Mouse (Mus musculus) urinary bladder, postnatal 4 days (tissue): Measurements from ENCODE around the gene Dpf3.

Source experiments
- DNase-seq, 2 experiments: peaks; one replicate each; pipeline ENCODE4 v3.0.0; 2021 to 2022; ENCODE audit warnings: low spot score in 2 of 2

Dpf3 gene

GRCm38 (mm10) chr12:83295031-83295430 lies 192.5 kb downstream of the Dpf3 start:
- DNase-seq = no peak

GRCm38 (mm10) chr12:83291915-83292314 lies 195.6 kb downstream of the Dpf3 start:
- no peak for DNase-seq

- no peak for DNase-seq
Observed at GRCm38 (mm10) chr12:83286496-83287492, 200.7 kb downstream of the Dpf3 start.

GRCm38 (mm10) chr12:83283591-83284320 lies 203.8 kb downstream of the Dpf3 start:
- no peak for DNase-seq

GRCm38 (mm10) chr12:83277537-83278441 lies 209.7 kb downstream of the Dpf3 start:
- DNase-seq = no peak

GRCm38 (mm10) chr12:83271215-83271614 lies 216.3 kb downstream of the Dpf3 start:
- no peak for DNase-seq

- peak in 1 of 2 experiments; percentile 38 for DNase-seq
Observed at GRCm38 (mm10) chr12:83268504-83268922, 219.0 kb downstream of the Dpf3 start.

- DNase-seq = no peak
Observed at GRCm38 (mm10) chr12:83260540-83260939, 227.0 kb downstream of the Dpf3 start.

GRCm38 (mm10) chr12:83254399-83254798 lies 233.1 kb downstream of the Dpf3 start:
- no peak for DNase-seq

- no peak for DNase-seq
Observed at GRCm38 (mm10) chr12:83249066-83249465, 238.4 kb downstream of the Dpf3 start.

- no peak for DNase-seq
Observed at GRCm38 (mm10) chr12:83248636-83249035, 238.9 kb downstream of the Dpf3 start.

- DNase-seq = no peak
Observed at GRCm38 (mm10) chr12:83247669-83248068, 239.8 kb downstream of the Dpf3 start.

GRCm38 (mm10) chr12:83241022-83241421 lies 246.5 kb downstream of the Dpf3 start:
- DNase-seq = no peak

- no peak for DNase-seq
Observed at GRCm38 (mm10) chr12:83240571-83240970, 246.9 kb downstream of the Dpf3 start.

- no peak for DNase-seq
Observed at GRCm38 (mm10) chr12:83235781-83236180, 251.7 kb downstream of the Dpf3 start.

GRCm38 (mm10) chr12:83234981-83235380 lies 252.5 kb downstream of the Dpf3 start:
- no peak for DNase-seq

GRCm38 (mm10) chr12:83233651-83234050 lies 253.9 kb downstream of the Dpf3 start:
- no peak for DNase-seq

- DNase-seq = no peak
Observed at GRCm38 (mm10) chr12:83232916-83233315, 254.6 kb downstream of the Dpf3 start.

- no peak for DNase-seq
Observed at GRCm38 (mm10) chr12:83231258-83231657, 256.3 kb downstream of the Dpf3 start.

- no peak for DNase-seq
Observed at GRCm38 (mm10) chr12:83229683-83230082, 257.8 kb downstream of the Dpf3 start.

GRCm38 (mm10) chr12:83227014-83227413 lies 260.5 kb downstream of the Dpf3 start:
- DNase-seq = no peak

GRCm38 (mm10) chr12:83220964-83221363 lies 266.6 kb downstream of the Dpf3 start:
- DNase-seq = no peak
